Mouse (Mus musculus) gastrocnemius, postnatal 25 days (tissue): ENCODE measurements around the gene Pi4k2a. TPM values are rescaled to one million over a fixed set of nuclear protein-coding genes. Genes with fewer than 3 reads are reported as not detected.

ENCODE experiments used
- DNase-seq: peaks from one replicate; pipeline ENCODE4 v3.0.0; 2022
- long read RNA-seq, 2 experiments: library from polyadenylated mRNA; stranded (forward); transcript quantifications; one replicate each; pipeline ENCODE4 v2.0.0; 2021
- total RNA-seq, 2 experiments: library from RNA; stranded (reverse); gene quantifications; 1 replicate in 1 of 2; 2 replicates in 1 of 2; pipeline ENCODE4 v1.2.3; 2021

Pi4k2a gene
- total RNA-seq, result 10 to 100 TPM; 10.4 to 12.2 TPM
- long read RNA-seq, experiment 1, transcript Pi4k2a-202 (10 exons, 1,939 nt), result major isoform, 8 of 25 reads
- long read RNA-seq, experiment 1, partial matches to known transcripts, result 1 of 25 reads
- long read RNA-seq, experiment 1, other reads (novel, unspliced or antisense), result 12 of 25 reads
- long read RNA-seq, experiment 2, transcript Pi4k2a-202 (10 exons, 1,939 nt), result major isoform, 11 of 28 reads
- long read RNA-seq, experiment 2, transcript Pi4k2a-201 (9 exons, 3,604 nt), result major isoform, 11 of 28 reads
- long read RNA-seq, experiment 2, partial matches to known transcripts, result 0 of 28 reads
- long read RNA-seq, experiment 2, other reads (novel, unspliced or antisense), result 6 of 28 reads

GRCm38 (mm10) chr19:42089748-42090595 lies at the start of gene Pi4k2a:
Gene Pi4k2a, plus strand, starts transcription at chr19:42090470.
- peak; percentile 99 for DNase-seq

GRCm38 (mm10) chr19:42043988-42044387 lies 46.3 kb upstream of the Pi4k2a start:
- DNase-seq, result no peak

GRCm38 (mm10) chr19:42045269-42046102 lies 44.8 kb upstream of the Pi4k2a start, which contains the start of gene Hoga1:
Gene Hoga1, plus strand, starts transcription at chr19:42045610.
- peak; percentile 82 for DNase-seq

- DNase-seq, result no peak
Observed at GRCm38 (mm10) chr19:42050251-42050650, 40.0 kb upstream of the Pi4k2a start.

- no peak for DNase-seq
Observed at GRCm38 (mm10) chr19:42051351-42051750, 38.9 kb upstream of the Pi4k2a start.

GRCm38 (mm10) chr19:42051948-42052347 lies 38.3 kb upstream of the Pi4k2a start, which contains the start of gene 4933411K16Rik:
Gene 4933411K16Rik, plus strand, starts transcription at chr19:42052248.
- no peak for DNase-seq

GRCm38 (mm10) chr19:42054255-42054654 lies 36.0 kb upstream of the Pi4k2a start:
- DNase-seq, result no peak

GRCm38 (mm10) chr19:42055881-42056280 lies 34.4 kb upstream of the Pi4k2a start:
- peak; percentile 82 for DNase-seq

- no peak for DNase-seq
Observed at GRCm38 (mm10) chr19:42056719-42057409, 33.4 kb upstream of the Pi4k2a start.

GRCm38 (mm10) chr19:42058426-42058825 lies 31.8 kb upstream of the Pi4k2a start:
- DNase-seq, result peak; percentile 50

- DNase-seq, result no peak
Observed at GRCm38 (mm10) chr19:42061443-42061842, 28.8 kb upstream of the Pi4k2a start.

- peak; percentile 73 for DNase-seq
Observed at GRCm38 (mm10) chr19:42068441-42069240, 21.6 kb upstream of the Pi4k2a start.

- no peak for DNase-seq
Observed at GRCm38 (mm10) chr19:42069241-42069525, 21.1 kb upstream of the Pi4k2a start.

GRCm38 (mm10) chr19:42071221-42071620 lies 19.0 kb upstream of the Pi4k2a start:
- DNase-seq, result no peak

- DNase-seq, result no peak
Observed at GRCm38 (mm10) chr19:42071886-42072608, 18.2 kb upstream of the Pi4k2a start.

- DNase-seq, result no peak
Observed at GRCm38 (mm10) chr19:42072802-42073201, 17.5 kb upstream of the Pi4k2a start.

- peak; percentile 45 for DNase-seq
Observed at GRCm38 (mm10) chr19:42075051-42075450, 15.2 kb upstream of the Pi4k2a start.

- no peak for DNase-seq
Observed at GRCm38 (mm10) chr19:42075992-42076391, 14.3 kb upstream of the Pi4k2a start.

GRCm38 (mm10) chr19:42078566-42078965 lies 11.7 kb upstream of the Pi4k2a start:
- DNase-seq, result no peak

- DNase-seq, result no peak
Observed at GRCm38 (mm10) chr19:42079006-42079405, 11.3 kb upstream of the Pi4k2a start.
